Mouse (Mus musculus) lung, adult 2 months (tissue): ENCODE data around the gene Ctdnep1. TPM values are rescaled to one million over a fixed set of nuclear protein-coding genes. Genes with fewer than 3 reads are reported as not detected.

Experiments used
- DNase-seq: peaks from one replicate; pipeline ENCODE4 v3.0.0; 2022
- H3K4me1 ChIP-seq: fragments of 200-500 bp; 2 replicates; pipeline ENCODE4 v1.6.1; 2011; ENCODE audit warnings: low read length; ENCODE audit not compliant: control insufficient read depth, insufficient read depth
- H3K4me3 ChIP-seq: fragments of 200-500 bp; replicated peaks from 2 replicates; pipeline ENCODE3; 2011; ENCODE audit warnings: low read depth, mild to moderate bottlenecking, control low read depth, low read length; ENCODE audit errors: extremely low read depth
- CTCF ChIP-seq: fragments of 200-500 bp; IDR thresholded peaks from 2 replicates; pipeline ENCODE4 v1.5.1; 2011; ENCODE audit warnings: mild to moderate bottlenecking, low read length, control low read depth; ENCODE audit not compliant: insufficient read depth
- POLR2A ChIP-seq: fragments of 200-500 bp; IDR thresholded peaks from 2 replicates; pipeline ENCODE4 v1.6.1; 2011; ENCODE audit warnings: low read depth, mild to moderate bottlenecking, control low read depth, low read length, borderline replicate concordance; ENCODE audit errors: extremely low read depth
- WGBS: fragments of 180-500 bp; shearing (Covaris S2); methylation state at CpG from one replicate; pipeline ENCODE4 v1.1.7; 2018; 5-methylcytosine and 5-hydroxymethylcytosine counted together
- polyA plus RNA-seq: library from polyadenylated mRNA; depleted of rRNA; stranded (reverse); fragments of >200 nt; gene quantifications from 2 replicates; pipeline ENCODE4 v1.2.3, GENCODE M21; 2012

Gene Ctdnep1
- polyA plus RNA-seq, 1 experiment: 102 TPM

DNA sequence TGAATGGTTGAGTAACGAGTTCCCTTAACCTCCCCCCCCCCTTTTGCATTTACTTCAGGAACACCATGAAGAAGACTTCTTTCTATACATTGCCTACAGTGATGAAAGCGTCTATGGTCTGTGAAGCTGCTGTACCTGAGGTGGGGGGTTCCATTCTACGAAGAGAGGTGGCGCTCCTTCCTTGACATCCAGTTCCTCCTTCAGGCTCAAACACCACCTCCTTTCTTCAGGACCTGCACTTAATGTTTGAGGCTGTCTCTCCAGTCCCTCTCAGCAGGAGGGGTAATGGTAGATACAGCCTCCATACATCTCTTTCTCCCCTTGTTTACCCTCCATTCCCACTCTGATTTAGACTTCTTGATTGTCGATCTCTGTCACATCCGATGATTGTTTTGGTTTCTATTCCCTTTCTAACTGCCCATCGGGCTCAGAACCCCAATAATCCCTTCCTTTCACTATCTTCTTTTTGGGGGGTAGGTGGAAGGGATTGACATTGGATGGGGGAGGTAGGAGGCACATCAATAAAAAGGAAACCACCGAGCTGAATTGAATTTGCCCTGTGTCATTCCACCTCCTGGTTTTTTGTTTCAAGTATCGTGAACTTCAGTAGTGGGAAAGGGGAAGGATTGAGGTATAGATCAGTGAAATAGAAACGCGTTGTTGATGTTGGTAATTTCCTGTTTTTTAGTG is 13.6 kb downstream of the Ctdnep1 start:
- DNase-seq: no peak
- 81% methylated on average over 11 of the region's 11 CpGs for WGBS
- no peak overlapping the region for H3K4me3 ChIP-seq
- H3K4me1 ChIP-seq: peaks cover 4% of the 10 kb centered on the region
- TF ChIP-seq POLR2A (no peak), CTCF (no peak)

DNA sequence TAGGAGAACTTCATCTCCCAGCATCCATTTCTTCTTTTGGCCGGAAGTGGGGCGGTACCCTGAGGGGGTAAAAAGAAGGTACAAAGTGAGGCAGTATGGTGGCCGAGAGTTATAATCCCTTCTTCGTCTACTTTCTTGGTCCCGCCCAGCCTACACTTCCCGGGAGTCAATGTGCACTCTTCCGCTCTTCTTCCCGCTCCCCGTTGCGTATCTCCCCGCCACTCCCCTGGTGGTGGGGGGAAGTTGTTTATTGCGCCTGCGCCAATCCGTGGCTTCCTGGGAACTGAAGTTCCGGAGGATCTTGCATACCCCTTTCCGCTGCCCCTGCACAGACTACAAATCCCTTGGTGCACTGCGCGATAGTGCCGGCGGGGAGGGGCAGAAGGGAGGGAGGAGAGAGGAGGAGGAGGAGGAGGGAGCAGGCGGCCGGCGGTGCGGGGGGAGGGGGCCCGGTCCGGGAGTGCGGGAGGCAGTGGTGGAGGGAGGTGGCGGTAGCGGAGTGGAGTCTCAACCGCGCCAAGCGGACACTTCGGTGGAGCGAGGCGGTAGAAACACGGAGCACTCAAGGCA is 14.5 kb downstream of the Ctdnep1 start, which contains the start of gene Phf23:
Gene Phf23 (plus strand): TSS at position 387 of the 570 bp plus-strand sequence.
- peak; percentile 96 for DNase-seq
- TF ChIP-seq CTCF (peak; percentile 25; the same call in 1 of the 2 replicates), POLR2A (peak; percentile 65; the same call in 1 of the 2 replicates)
- Histone ChIP-seq H3K4me1 (peaks cover 4% of the 10 kb centered on the region), H3K4me3 (peak within 1 kb of the TSS; percentile 85)
- under 1% methylated on average over 36 of the region's 36 CpGs for WGBS

DNA sequence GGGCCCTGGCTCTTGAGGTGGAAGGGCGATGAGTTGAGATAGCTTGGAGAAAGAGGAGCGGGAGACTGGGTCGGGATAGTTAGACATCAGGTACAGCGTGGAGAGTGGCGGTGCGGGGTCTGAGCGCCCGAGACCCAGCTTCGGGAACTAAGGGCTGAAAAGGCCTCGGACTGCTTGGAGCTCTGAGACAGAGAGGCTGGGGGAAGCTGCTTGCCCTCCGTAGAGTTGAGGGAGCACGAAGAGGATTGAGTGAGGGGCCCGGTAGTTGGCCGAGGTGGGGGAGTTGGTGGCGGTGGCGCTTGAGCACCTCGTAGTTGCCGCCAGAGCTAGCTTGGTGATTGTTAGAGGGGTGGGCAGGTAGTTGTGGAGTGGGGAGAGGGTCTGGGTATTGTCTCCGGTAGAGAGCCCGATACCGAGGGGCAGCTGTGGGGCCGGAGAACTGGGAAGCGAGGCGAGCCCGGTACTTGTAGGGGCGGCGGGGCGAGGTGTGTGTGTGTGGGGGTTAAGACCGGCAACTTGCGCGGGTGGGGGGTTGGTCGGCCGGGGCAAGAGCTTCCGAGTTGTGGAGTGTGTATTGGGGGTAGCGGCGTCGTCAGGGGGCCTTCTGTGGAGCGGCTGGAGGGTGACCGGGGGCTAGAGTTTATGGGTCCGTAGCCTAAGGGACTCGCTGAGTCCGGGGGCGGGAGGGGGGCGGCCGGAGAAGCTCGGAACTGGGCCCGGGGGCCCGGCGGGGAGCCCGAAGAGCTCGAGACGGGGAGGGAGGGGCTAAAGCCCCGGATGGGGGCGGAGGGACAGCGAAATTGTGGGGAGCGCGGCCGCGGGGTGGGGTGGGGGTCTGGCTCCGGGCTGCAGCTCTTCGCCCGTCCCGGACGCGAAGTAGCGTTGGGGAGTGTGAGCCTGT is 15.5 kb downstream of the Ctdnep1 start:
- H3K4me1 ChIP-seq: peaks cover 10% of the 10 kb centered on the region
- 2% methylated on average over 66 of the region's 66 CpGs for WGBS
- DNase-seq: peak; percentile 60
- H3K4me3 ChIP-seq: peak overlapping the region; percentile 85
- TF ChIP-seq POLR2A: no peak
- TF ChIP-seq CTCF: no peak

GRCm38 (mm10) chr11:69997070-69997509 is 16.1 kb downstream of the Ctdnep1 start:
- H3K4me3 ChIP-seq: peak overlapping the region; percentile 85
- no peak for TF ChIP-seq CTCF
- peak; percentile 66; the same call in 1 of the 2 replicates for TF ChIP-seq POLR2A
- WGBS: 2% methylated on average over 41 of the region's 44 CpGs
- peak; percentile 87 for DNase-seq
- H3K4me1 ChIP-seq: peaks cover 10% of the 10 kb centered on the region

GRCm38 (mm10) chr11:69998567-69999491 is 17.9 kb downstream of the Ctdnep1 start:
- Histone ChIP-seq H3K4me3 (no peak overlapping the region), H3K4me1 (peaks cover 9% of the 10 kb centered on the region)
- 89% methylated on average over 27 of the region's 27 CpGs for WGBS
- DNase-seq: no peak
- TF ChIP-seq POLR2A: no peak
- no peak for TF ChIP-seq CTCF

GRCm38 (mm10) chr11:69999666-70000065 is 18.7 kb downstream of the Ctdnep1 start:
- no peak for DNase-seq
- WGBS: 77% methylated on average over 8 of the region's 8 CpGs
- Histone ChIP-seq H3K4me1 (peaks cover 9% of the 10 kb centered on the region), H3K4me3 (no peak overlapping the region)
- TF ChIP-seq POLR2A (no peak), CTCF (no peak)

- TF ChIP-seq POLR2A (peak; percentile 97), CTCF (no peak)
- Histone ChIP-seq H3K4me3 (peak within 1 kb of the TSS; percentile 90), H3K4me1 (peaks cover 9% of the 10 kb centered on the region)
- peak; percentile 80 for DNase-seq
- WGBS: 1% methylated on average over 48 of the region's 48 CpGs
Observed at GRCm38 (mm10) chr11:70000396-70000898, 19.5 kb downstream of the Ctdnep1 start, which contains the start of gene Dvl2. TSS of gene Dvl2 (plus strand) at chr11:70000595.

- H3K4me3 ChIP-seq: peak overlapping the region; percentile 90
- 11% methylated on average over 8 of the region's 8 CpGs for WGBS
- TF ChIP-seq POLR2A (no peak), CTCF (no peak)
- no peak for DNase-seq
- H3K4me1 ChIP-seq: peaks cover 9% of the 10 kb centered on the region
Observed at GRCm38 (mm10) chr11:70001159-70001558, 20.2 kb downstream of the Ctdnep1 start.
